Mouse (Mus musculus) liver, embryonic 14.5 days (tissue): ENCODE data around the gene Ada. TPM values are rescaled to one million over a fixed set of nuclear protein-coding genes. Genes with fewer than 3 reads are reported as not detected.

Experiments
- ATAC-seq: fragments of 200-750 bp; cut with Nextera tagmentation; 2 replicates; pipeline ENCODE4 v1.8.0; 2017; ENCODE audit warnings: moderate number of reproducible peaks, mild to moderate bottlenecking, moderate library complexity; ENCODE audit not compliant: insufficient read depth
- DNase-seq, 3 experiments: peaks; one replicate each; pipeline ENCODE4 v3.0.0-alpha.2; 2012 to 2013; ENCODE audit warnings: low read depth in 3 of 3, low spot score in 3 of 3
- H3K27ac ChIP-seq: fragments of 300-500 bp; sonication (generic); 2 replicates; pipeline ENCODE4 v1.5.1; 2014; ENCODE audit warnings: moderate library complexity, mild to moderate bottlenecking, control low read depth, inconsistent platforms
- H3K27me3 ChIP-seq: fragments of 300-500 bp; sonication (generic); 2 replicates; pipeline ENCODE4 v1.6.1; 2014; ENCODE audit warnings: mild to moderate bottlenecking, low read length, moderate library complexity; ENCODE audit not compliant: control insufficient read depth, insufficient read depth
- H3K36me3 ChIP-seq: fragments of 300-500 bp; sonication (generic); replicated peaks from 2 replicates; pipeline ENCODE4 v1.6.1; 2014; ENCODE audit warnings: low read depth; ENCODE audit not compliant: control insufficient read depth, insufficient read depth
- H3K4me1 ChIP-seq, 2 experiments: fragments of 200-500 bp in 1 of 2; fragments of 300-500 bp in 1 of 2; sonication (generic) in 1 of 2; replicated peaks; 2 replicates each; pipeline ENCODE4 v1.6.1; 2012 to 2014; ENCODE audit warnings: antibody characterized with exemption in 1 of 2, inconsistent platforms in 1 of 2, low read length in 1 of 2; ENCODE audit not compliant: control insufficient read depth in 2 of 2, insufficient read depth in 2 of 2
- H3K4me2 ChIP-seq: fragments of 300-500 bp; sonication (generic); 2 replicates; pipeline ENCODE4 v1.6.1; 2014; ENCODE audit warnings: low read depth, mild to moderate bottlenecking, control low read depth, moderate library complexity
- H3K4me3 ChIP-seq, 2 experiments: fragments of 200-500 bp in 1 of 2; fragments of 300-500 bp in 1 of 2; sonication (generic) in 1 of 2; 2 replicates each; pipeline ENCODE4 v1.5.1; 2012 to 2014; ENCODE audit warnings: low read depth in 2 of 2, low read length in 2 of 2, mild to moderate bottlenecking in 2 of 2, control low read depth in 1 of 2, inconsistent platforms in 1 of 2, moderate library complexity in 1 of 2; ENCODE audit not compliant: insufficient read depth in 1 of 2
- H3K9ac ChIP-seq: fragments of 300-500 bp; sonication (generic); replicated peaks from 2 replicates; pipeline ENCODE4 v1.6.1; 2014; ENCODE audit warnings: mild to moderate bottlenecking, control low read depth, moderate library complexity
- H3K9me3 ChIP-seq: fragments of 300-500 bp; sonication (generic); 2 replicates; pipeline ENCODE4 v1.6.1; 2016; ENCODE audit warnings: low read length, mixed read lengths; ENCODE audit not compliant: control insufficient read depth
- CTCF ChIP-seq: IDR thresholded peaks from 2 replicates; pipeline ENCODE4 v1.5.1; 2016; ENCODE audit warnings: antibody characterized with exemption, low read depth, control low read depth
- EP300 ChIP-seq: IDR thresholded peaks from 2 replicates; pipeline ENCODE4 v1.6.1; 2016; ENCODE audit warnings: antibody characterized with exemption, low read depth
- WGBS: fragments of 180-500 bp; shearing (Covaris S2); extraction: QIAGEN DNeasy Blood & Tissue Kit; methylation state at CpG from one replicate; pipeline ENCODE4 v1.1.7; 2014; ENCODE audit not compliant: insufficient replicate concordance; 5-methylcytosine and 5-hydroxymethylcytosine counted together
- polyA plus RNA-seq, 2 experiments: library from polyadenylated mRNA; depleted of rRNA in 1 of 2; stranded (reverse) in 1 of 2; unstranded in 1 of 2; fragments of >200 nt; fragmentation: Nextera tagmentation in 1 of 2; extraction: Ambion mirVana in 1 of 2; gene quantifications; 2 replicates each; pipeline versions ENCODE4 v1.2.1 to v1.2.3; 2012 to 2014

Ada gene
- polyA plus RNA-seq, 2 experiments: 2.9 to 3.8 TPM

DNA sequence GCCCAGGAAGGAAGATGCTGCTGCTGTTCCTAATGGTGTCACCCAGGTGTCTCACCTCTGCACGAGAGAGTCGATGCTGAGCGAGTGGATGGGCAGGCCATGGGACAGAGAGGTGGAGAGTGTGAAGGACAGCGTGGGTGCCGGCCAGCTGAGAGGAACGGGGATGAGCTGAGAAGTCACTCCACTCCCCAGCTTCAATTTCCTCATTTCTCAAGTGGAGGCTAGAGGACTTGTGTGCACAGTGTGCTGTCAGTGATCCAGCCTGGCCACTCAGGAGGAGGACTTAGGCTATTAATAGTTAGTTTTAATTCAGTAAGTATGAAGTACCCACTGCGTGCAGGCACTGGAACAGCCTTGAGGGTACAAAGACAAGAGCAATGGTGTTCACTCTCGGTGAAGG is 33.6 kb downstream of the Ada start:
- H3K9ac ChIP-seq: no peak overlapping the region
- H3K36me3 ChIP-seq: no peaks in the 10 kb centered on the region
- WGBS: 67% methylated on average over 8 of the region's 8 CpGs
- TF ChIP-seq CTCF (no peak), EP300 (no peak)
- H3K9me3 ChIP-seq: no peaks in the 10 kb centered on the region
- ATAC-seq (no peak), DNase-seq (no peak)
- no peaks in the 10 kb centered on the region for H3K27me3 ChIP-seq
- H3K4me3 ChIP-seq: no peak overlapping the region
- H3K4me2 ChIP-seq: no peak overlapping the region
- H3K27ac ChIP-seq: no peak overlapping the region
- H3K4me1 ChIP-seq: peaks cover 4 to 19% of the 10 kb centered on the region in 2 experiments

DNA sequence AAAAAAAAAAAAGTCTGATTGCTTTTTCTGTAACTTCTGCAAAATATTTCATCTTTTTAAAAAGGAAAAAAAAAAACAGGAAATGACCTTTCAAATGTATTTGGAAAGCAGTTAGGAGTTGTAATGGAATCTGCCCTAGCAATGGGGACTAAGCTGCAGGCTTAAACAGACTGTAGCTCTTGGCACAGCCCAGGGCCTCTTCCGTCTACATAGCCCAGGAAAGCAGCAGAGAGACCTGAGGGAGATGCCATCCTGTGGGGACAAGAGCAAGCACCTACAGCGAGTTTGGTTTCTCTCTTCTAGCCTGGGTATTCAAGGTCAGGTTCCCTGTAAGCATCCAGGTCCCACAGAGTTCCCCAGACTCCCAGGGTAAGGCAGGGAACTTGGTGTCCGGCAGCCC is 36.7 kb downstream of the Ada start:
- Histone ChIP-seq H3K9ac (no peak overlapping the region), H3K27me3 (no peaks in the 10 kb centered on the region), H3K4me1 (peaks cover 2 to 14% of the 10 kb centered on the region in 2 experiments), H3K9me3 (no peaks in the 10 kb centered on the region), H3K36me3 (no peaks in the 10 kb centered on the region), H3K4me3 (no peak overlapping the region), H3K27ac (no peak overlapping the region), H3K4me2 (no peak overlapping the region)
- WGBS: 79% methylated on average over 3 of the region's 3 CpGs
- TF ChIP-seq CTCF (no peak), EP300 (no peak)
- DNase-seq: no peak
- no peak for ATAC-seq

- no peak overlapping the region for H3K4me3 ChIP-seq
- no peak for TF ChIP-seq EP300
- no peak for TF ChIP-seq CTCF
- peaks cover 5 to 17% of the 10 kb centered on the region in 2 experiments for H3K4me1 ChIP-seq
- no peaks in the 10 kb centered on the region for H3K27me3 ChIP-seq
- ATAC-seq (no peak), DNase-seq (no peak)
- no peaks in the 10 kb centered on the region for H3K36me3 ChIP-seq
- 66% methylated on average over 6 of the region's 6 CpGs for WGBS
- H3K9ac ChIP-seq: no peak overlapping the region
- no peaks in the 10 kb centered on the region for H3K9me3 ChIP-seq
- no peak overlapping the region for H3K27ac ChIP-seq
- H3K4me2 ChIP-seq: no peak overlapping the region
Measured at GRCm38 (mm10) chr2:163712874-163713273, 37.2 kb downstream of the Ada start.

GRCm38 (mm10) chr2:163712473-163712872 is 37.6 kb downstream of the Ada start:
- no peaks in the 10 kb centered on the region for H3K36me3 ChIP-seq
- no peaks in the 10 kb centered on the region for H3K27me3 ChIP-seq
- DNase-seq (no peak), ATAC-seq (no peak)
- H3K9ac ChIP-seq: no peak overlapping the region
- H3K4me2 ChIP-seq: no peak overlapping the region
- TF ChIP-seq CTCF (no peak), EP300 (no peak)
- WGBS: 34% methylated on average over 7 of the region's 7 CpGs
- H3K4me3 ChIP-seq: no peak overlapping the region
- H3K4me1 ChIP-seq: peaks cover 5 to 17% of the 10 kb centered on the region in 2 experiments
- no peak overlapping the region for H3K27ac ChIP-seq
- H3K9me3 ChIP-seq: no peaks in the 10 kb centered on the region

- WGBS: 85% methylated on average over 8 of the region's 8 CpGs
- TF ChIP-seq CTCF (no peak), EP300 (no peak)
- Histone ChIP-seq H3K9ac (no peak overlapping the region), H3K4me1 (peaks cover 5 to 17% of the 10 kb centered on the region in 2 experiments), H3K36me3 (no peaks in the 10 kb centered on the region), H3K4me2 (no peak overlapping the region), H3K4me3 (no peak overlapping the region), H3K27me3 (no peaks in the 10 kb centered on the region), H3K9me3 (no peaks in the 10 kb centered on the region), H3K27ac (no peak overlapping the region)
- ATAC-seq (no peak), DNase-seq (no peak)
Measured at GRCm38 (mm10) chr2:163711368-163711868, 38.6 kb downstream of the Ada start.
